In genomic region chr12:57500246-57500645, GRCm38 (mm10) we compare ENCODE assay signal across 28 mouse cellular contexts. TPM values are rescaled to one million over a fixed set of nuclear protein-coding genes. Genes with fewer than 3 reads are reported as not detected.
"Had no signal": no experiment of that assay in that cellular context is flagged by ENCODE, and none has a peak within 500 bp of the region (broad histone marks: within the 10 kb centered on the region; RNA-seq: fewer than 3 reads in every experiment).

No protein-coding gene starts in this region.

- DNase-seq: gastrocnemius, adult 2 months; gastrocnemius, postnatal 10 days; gastrocnemius, postnatal 25 days; heart, adult 18-20 months; heart, postnatal 10 days; heart, postnatal 4 days; kidney, adult 18-20 months; kidney, adult 9 months; kidney, postnatal 10 days; kidney, postnatal 25 days; kidney, postnatal 4 days; liver; liver, embryonic 13.5 days had no signal

- H3K9me3 ChIP-seq: heart, embryonic 10.5 days; heart, embryonic 12.5 days; hindbrain, embryonic 10.5 days; hindbrain, embryonic 12.5 days; intestine, embryonic 15.5 days; kidney, embryonic 15.5 days; limb, embryonic 10.5 days; limb, embryonic 12.5 days; liver, embryonic 13.5 days had no signal

- H3K4me1 ChIP-seq: heart, embryonic 10.5 days; heart, embryonic 12.5 days; hindbrain, embryonic 10.5 days; hindbrain, embryonic 12.5 days; intestine, embryonic 15.5 days; kidney, embryonic 15.5 days; limb, embryonic 10.5 days; limb, embryonic 12.5 days; liver, embryonic 13.5 days had no signal

- ATAC-seq: hindbrain, embryonic 16.5 days; inflammation-experienced regulatory T-cells, adult 6 months; intestine, embryonic 15.5 days; intestine, postnatal 0 days had no signal

- H3K36me3 ChIP-seq: heart, embryonic 10.5 days; heart, embryonic 12.5 days; hindbrain, embryonic 10.5 days; hindbrain, embryonic 12.5 days; intestine, embryonic 15.5 days; kidney, embryonic 15.5 days; limb, embryonic 10.5 days; limb, embryonic 12.5 days; liver, embryonic 13.5 days had no signal

- H3K27ac ChIP-seq: gastrocnemius, adult 2 months; heart, embryonic 10.5 days; hindbrain, embryonic 10.5 days; hindbrain, embryonic 12.5 days; hindbrain, embryonic 14.5 days; intestine, embryonic 15.5 days; kidney, embryonic 15.5 days; layer of hippocampus, adult 2 months; left cerebral cortex, adult 2 months; limb, embryonic 10.5 days; limb, embryonic 12.5 days; liver, embryonic 13.5 days had no signal

- H3K4me3 ChIP-seq: gastrocnemius, adult 2 months; heart, embryonic 10.5 days; heart, embryonic 12.5 days; hindbrain, embryonic 10.5 days; hindbrain, embryonic 12.5 days; intestine, embryonic 15.5 days; kidney, embryonic 15.5 days; layer of hippocampus, adult 2 months; left cerebral cortex, adult 2 months; limb, embryonic 10.5 days; limb, embryonic 12.5 days; liver, embryonic 13.5 days had no signal

- H3K9ac ChIP-seq: heart, embryonic 12.5 days; hindbrain, embryonic 12.5 days; hindbrain, embryonic 14.5 days; intestine, embryonic 15.5 days; kidney, embryonic 15.5 days; limb, embryonic 12.5 days; liver, embryonic 13.5 days had no signal

- H3K27me3 ChIP-seq: heart, embryonic 12.5 days; hindbrain, embryonic 12.5 days; intestine, embryonic 15.5 days; kidney, embryonic 15.5 days; limb, embryonic 12.5 days; liver, embryonic 13.5 days had no signal

- H3K4me2 ChIP-seq: heart, embryonic 12.5 days; hindbrain, embryonic 12.5 days; hindbrain, embryonic 14.5 days; intestine, embryonic 15.5 days; kidney, embryonic 15.5 days; limb, embryonic 12.5 days; liver, embryonic 11.5 days; liver, embryonic 13.5 days had no signal

RNA-seq across cellular contexts. Expression of gene Foxa1, which starts 46.5 kb away (rescaled TPM):
- polyA plus RNA-seq: inflammation-experienced regulatory T-cells, adult 6 months; limb, embryonic 10.5 days; limb, embryonic 12.5 days had no signal
